Mouse (Mus musculus): ENCODE results near the gene Fgfr2. TPM values are rescaled to one million over a fixed set of nuclear protein-coding genes. Genes with fewer than 3 reads are reported as not detected.

The Fgfr2 gene
- total and polyA plus RNA-seq, 2 experiments from 2014 or later = 12.1 to 32.6 TPM

- no peak for TF ChIP-seq CTCF (IDR thresholded peaks at IDR 0.05)
- H3K27ac ChIP-seq (ENCODE audit: low read depth, low read length) = no peak overlapping the region
- ATAC-seq (ENCODE audit: low FRiP score) = no peak
Observed at GRCm38 (mm10) chr7:132627448-132627847, 495.7 kb downstream of the Fgfr2 start.

GRCm38 (mm10) chr7:132626174-132626573 is 497.0 kb downstream of the Fgfr2 start:
- Histone ChIP-seq H3K9me3 (ENCODE audit: low read length) (no peaks in the 10 kb centered on the region), H3K36me3 (ENCODE audit: insufficient read depth, low read length) (no peaks in the 10 kb centered on the region), H3K4me2 (ENCODE audit: low read depth, low read length, poor library complexity, severe bottlenecking) (no peak overlapping the region), H3K4me3 (ENCODE audit: low read depth, low read length) (no peak overlapping the region), H3K27ac (ENCODE audit: low read depth, low read length) (no peak overlapping the region), H3K9ac (replicated peaks; ENCODE audit: low read length, poor library complexity, severe bottlenecking) (no peak overlapping the region), H3K4me1 (ENCODE audit: insufficient read depth, low read length) (no peaks in the 10 kb centered on the region), H3K27me3 (ENCODE audit: insufficient read depth, low read length) (no peaks in the 10 kb centered on the region)
- 54% methylated on average over 4 of the region's 4 CpGs for WGBS
- DNase-seq (ENCODE audit: low spot score) = peak; percentile 7
- ATAC-seq (ENCODE audit: low FRiP score) = no peak
- no peak for TF ChIP-seq CTCF (IDR thresholded peaks at IDR 0.05)

More at GRCm38 (mm10) chr7:132627448-132627847, 495.7 kb downstream of the Fgfr2 start:
- Histone ChIP-seq H3K9me3 (ENCODE audit: low read length) (no peaks in the 10 kb centered on the region), H3K4me2 (ENCODE audit: low read depth, low read length, poor library complexity, severe bottlenecking) (no peak overlapping the region), H3K9ac (replicated peaks; ENCODE audit: low read length, poor library complexity, severe bottlenecking) (no peak overlapping the region), H3K27me3 (ENCODE audit: insufficient read depth, low read length) (no peaks in the 10 kb centered on the region), H3K4me1 (ENCODE audit: insufficient read depth, low read length) (no peaks in the 10 kb centered on the region), H3K4me3 (ENCODE audit: low read depth, low read length) (no peak overlapping the region), H3K36me3 (ENCODE audit: insufficient read depth, low read length) (no peaks in the 10 kb centered on the region)
- WGBS = 88% methylated on average over 3 of the region's 3 CpGs
- DNase-seq (ENCODE audit: low spot score) = no peak

- Histone ChIP-seq H3K4me3 (ENCODE audit: low read depth, low read length) (no peak overlapping the region), H3K4me2 (ENCODE audit: low read depth, low read length, poor library complexity, severe bottlenecking) (no peak overlapping the region), H3K9me3 (ENCODE audit: low read length) (no peaks in the 10 kb centered on the region), H3K36me3 (ENCODE audit: insufficient read depth, low read length) (no peaks in the 10 kb centered on the region), H3K9ac (replicated peaks; ENCODE audit: low read length, poor library complexity, severe bottlenecking) (no peak overlapping the region), H3K27me3 (ENCODE audit: insufficient read depth, low read length) (no peaks in the 10 kb centered on the region), H3K27ac (ENCODE audit: low read depth, low read length) (no peak overlapping the region), H3K4me1 (ENCODE audit: insufficient read depth, low read length) (no peaks in the 10 kb centered on the region)
- 84% methylated on average over 10 of the region's 10 CpGs for whole genome bisulfite sequencing
- ATAC-seq (ENCODE audit: low FRiP score) = no peak
- no peak for TF ChIP-seq CTCF (IDR thresholded peaks at IDR 0.05)
- no peak for DNase-seq (ENCODE audit: low spot score)
Observed at GRCm38 (mm10) chr7:132624161-132624560, 499.0 kb downstream of the Fgfr2 start.

- Histone ChIP-seq H3K4me3 (ENCODE audit: low read depth, low read length) (no peak overlapping the region), H3K4me2 (ENCODE audit: low read depth, low read length, poor library complexity, severe bottlenecking) (no peak overlapping the region), H3K36me3 (ENCODE audit: insufficient read depth, low read length) (no peaks in the 10 kb centered on the region), H3K27ac (ENCODE audit: low read depth, low read length) (no peak overlapping the region), H3K4me1 (ENCODE audit: insufficient read depth, low read length) (no peaks in the 10 kb centered on the region), H3K27me3 (ENCODE audit: insufficient read depth, low read length) (no peaks in the 10 kb centered on the region), H3K9ac (replicated peaks; ENCODE audit: low read length, poor library complexity, severe bottlenecking) (no peak overlapping the region), H3K9me3 (ENCODE audit: low read length) (no peaks in the 10 kb centered on the region)
- TF ChIP-seq CTCF (IDR thresholded peaks at IDR 0.05) = no peak
- no peak for ATAC-seq (ENCODE audit: low FRiP score)
- DNase-seq (ENCODE audit: low spot score) = no peak
- 86% methylated on average over 15 of the region's 15 CpGs for WGBS
Observed at GRCm38 (mm10) chr7:132619975-132620918, 502.9 kb downstream of the Fgfr2 start.

- no peak overlapping the region for H3K9ac ChIP-seq (replicated peaks; ENCODE audit: low read length, poor library complexity, severe bottlenecking)
- no peaks in the 10 kb centered on the region for H3K36me3 ChIP-seq (ENCODE audit: insufficient read depth, low read length)
- 92% methylated on average over 8 of the region's 8 CpGs for WGBS
- no peak overlapping the region for H3K27ac ChIP-seq (ENCODE audit: low read depth, low read length)
- ATAC-seq (ENCODE audit: low FRiP score) (no peak), DNase-seq (ENCODE audit: low spot score) (no peak)
- no peaks in the 10 kb centered on the region for H3K27me3 ChIP-seq (ENCODE audit: insufficient read depth, low read length)
- H3K4me3 ChIP-seq (ENCODE audit: low read depth, low read length) = no peak overlapping the region
- no peak for TF ChIP-seq CTCF (IDR thresholded peaks at IDR 0.05)
- H3K4me2 ChIP-seq (ENCODE audit: low read depth, low read length, poor library complexity, severe bottlenecking) = no peak overlapping the region
- H3K9me3 ChIP-seq (ENCODE audit: low read length) = no peaks in the 10 kb centered on the region
- no peaks in the 10 kb centered on the region for H3K4me1 ChIP-seq (ENCODE audit: insufficient read depth, low read length)
Observed at GRCm38 (mm10) chr7:132619549-132619948, 503.6 kb downstream of the Fgfr2 start.

- H3K27ac ChIP-seq (ENCODE audit: low read depth, low read length) = no peak overlapping the region
- H3K4me2 ChIP-seq (ENCODE audit: low read depth, low read length, poor library complexity, severe bottlenecking) = no peak overlapping the region
- H3K27me3 ChIP-seq (ENCODE audit: insufficient read depth, low read length) = no peaks in the 10 kb centered on the region
- DNase-seq (ENCODE audit: low spot score) (no peak), ATAC-seq (ENCODE audit: low FRiP score) (no peak)
- no peaks in the 10 kb centered on the region for H3K9me3 ChIP-seq (ENCODE audit: low read length)
- 94% methylated on average over 5 of the region's 5 CpGs for WGBS
- TF ChIP-seq CTCF (IDR thresholded peaks at IDR 0.05) = no peak
- no peaks in the 10 kb centered on the region for H3K4me1 ChIP-seq (ENCODE audit: insufficient read depth, low read length)
- no peaks in the 10 kb centered on the region for H3K36me3 ChIP-seq (ENCODE audit: insufficient read depth, low read length)
- H3K4me3 ChIP-seq (ENCODE audit: low read depth, low read length) = no peak overlapping the region
- no peak overlapping the region for H3K9ac ChIP-seq (replicated peaks; ENCODE audit: low read length, poor library complexity, severe bottlenecking)
Observed at GRCm38 (mm10) chr7:132617021-132617564, 506.1 kb downstream of the Fgfr2 start.

All from midbrain, postnatal 0 days (tissue).